Mouse (Mus musculus) embryo, embryonic 10 days (tissue): Measurements from ENCODE around the gene Olfr1474.
"Not testable (repeated sequence)": the region's sequence is repeated elsewhere in the genome, so short reads cannot be mapped to it uniquely, and the experiment has no call there.

Experiments used
- DNase-seq: peaks from one replicate; pipeline ENCODE4 v3.0.0-alpha.2; 2015; ENCODE audit warnings: low spot score

Olfr1474 gene

GRCm38 (mm10) chr19:13469265-13469664 is at the start of gene Olfr1474:
Olfr1474 (plus strand) TSS chr19:13469565.
- DNase-seq = not testable (repeated sequence)

DNA sequence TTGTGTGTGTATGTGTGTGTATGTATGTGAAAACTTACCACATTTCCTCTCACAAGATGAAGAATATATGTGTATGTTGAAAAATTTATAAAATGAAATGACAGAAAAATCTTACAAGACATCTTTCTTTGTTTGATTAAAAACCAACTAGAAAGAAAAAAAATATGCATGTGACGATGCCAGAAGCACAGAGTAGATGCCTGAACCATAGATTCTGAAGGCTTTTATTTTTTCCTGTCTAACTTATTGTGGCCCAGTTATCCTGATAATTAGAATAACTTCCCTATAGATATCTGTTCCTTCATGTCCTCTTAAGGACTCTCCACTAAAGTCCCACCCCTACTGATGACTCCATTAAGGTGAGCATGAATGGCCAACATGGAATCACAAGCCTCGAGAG is 26.3 kb upstream of the Olfr1474 start, which contains the start of gene Olfr1471:
Gene Olfr1471, plus strand, starts transcription at position 301 of the 400 bp plus-strand sequence.
- not testable (repeated sequence) for DNase-seq

GRCm38 (mm10) chr19:13455986-13456385 is 13.4 kb upstream of the Olfr1474 start, which contains the start of gene Olfr1472:
Olfr1472 (minus strand) TSS chr19:13456086.
- no peak for DNase-seq

DNA sequence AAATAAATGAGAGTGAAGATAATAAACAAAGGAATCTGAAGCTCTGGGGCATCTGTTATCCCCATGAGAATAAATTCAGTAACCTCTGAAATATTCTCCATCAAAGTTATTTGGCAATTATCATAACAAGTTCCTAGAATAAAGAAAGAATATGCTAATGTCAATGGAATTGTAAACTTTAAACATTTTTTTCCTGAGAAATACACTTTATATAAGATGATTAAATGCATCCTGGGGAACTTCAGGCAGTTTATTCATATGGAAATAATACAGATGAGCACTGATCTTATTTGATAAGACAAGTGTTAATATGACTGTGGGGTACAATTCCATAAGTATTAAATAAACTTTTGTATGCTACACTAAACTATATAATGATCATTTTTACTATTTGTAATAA is 10.7 kb downstream of the Olfr1474 start, which contains the start of gene Olfr1475:
Gene Olfr1475, minus strand, starts transcription at position 101 of the 400 bp plus-strand sequence.
- no peak for DNase-seq

DNA sequence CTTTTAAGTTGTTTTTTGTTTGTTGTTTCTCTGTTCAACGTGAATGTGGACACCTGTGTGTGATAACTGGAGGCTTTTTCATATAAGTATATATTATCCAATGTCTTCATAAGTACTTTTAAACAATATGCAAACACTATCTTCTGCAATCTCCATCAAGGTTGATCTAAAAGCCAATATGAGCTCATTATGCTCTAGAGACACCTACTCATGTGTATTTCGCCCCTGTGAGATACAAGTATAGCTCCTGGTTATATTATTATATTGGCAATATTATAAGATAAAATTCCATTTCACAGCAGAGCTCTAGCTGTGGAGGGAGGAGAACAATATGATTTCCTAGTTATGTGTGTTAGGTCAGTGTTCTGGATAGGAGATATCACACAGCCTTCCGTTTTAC is 30.9 kb downstream of the Olfr1474 start, which contains the start of gene Olfr1477:
Gene Olfr1477, plus strand, starts transcription at position 301 of the 400 bp plus-strand sequence.
- no peak for DNase-seq
